Mouse (Mus musculus) inflammation-experienced regulatory T-cells (primary cell): Measurements from ENCODE around the gene Pet100. TPM values are rescaled to one million over a fixed set of nuclear protein-coding genes. Genes with fewer than 3 reads are reported as not detected.

ENCODE experiments used
- polyA plus RNA-seq, 2 experiments: library from polyadenylated mRNA; unstranded; fragments of 100-300 nt; shearing (Covaris generic); gene quantifications; one replicate each; pipeline ENCODE4 v1.2.1; 2017

The Pet100 gene
- polyA plus RNA-seq, result 100 to 1,000 TPM in 1 of 2 experiments, 10 to 100 TPM in 1; 95.6 to 102 TPM

GRCm38 (mm10) chr8:3621199-3621970, at the start of gene Pet100, which contains the start of gene Xab2:
Pet100 (plus strand) TSS chr8:3621548.
Xab2 (minus strand) TSS chr8:3621316.

GRCm38 (mm10) chr8:3586993-3587390, 34.4 kb upstream of the Pet100 start, which contains the start of gene Camsap3:
Camsap3 (plus strand) TSS chr8:3587293.

DNA sequence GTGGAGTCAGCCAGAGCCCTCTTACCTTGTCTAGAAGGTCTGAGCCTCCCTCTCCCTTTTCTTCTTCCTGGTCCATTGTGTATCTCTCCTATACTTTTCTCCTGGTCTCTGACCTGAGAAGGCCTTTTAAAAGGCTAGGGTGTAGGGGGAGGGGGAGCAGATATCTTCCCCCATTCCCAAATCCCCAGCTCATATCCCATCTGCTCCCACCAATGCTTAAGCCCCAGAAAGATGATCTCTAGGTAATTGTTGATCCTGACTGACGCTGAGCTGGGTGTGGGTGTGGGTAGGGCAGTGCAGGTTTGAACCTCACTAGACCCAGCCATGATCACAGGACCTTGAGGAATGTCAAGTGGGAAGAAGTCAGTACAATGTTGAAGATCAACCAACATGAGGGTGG, 4.1 kb downstream of the Pet100 start, which contains the start of gene Pcp2:
Gene Pcp2, minus strand, starts transcription at position 101 of the 400 bp plus-strand sequence.

DNA sequence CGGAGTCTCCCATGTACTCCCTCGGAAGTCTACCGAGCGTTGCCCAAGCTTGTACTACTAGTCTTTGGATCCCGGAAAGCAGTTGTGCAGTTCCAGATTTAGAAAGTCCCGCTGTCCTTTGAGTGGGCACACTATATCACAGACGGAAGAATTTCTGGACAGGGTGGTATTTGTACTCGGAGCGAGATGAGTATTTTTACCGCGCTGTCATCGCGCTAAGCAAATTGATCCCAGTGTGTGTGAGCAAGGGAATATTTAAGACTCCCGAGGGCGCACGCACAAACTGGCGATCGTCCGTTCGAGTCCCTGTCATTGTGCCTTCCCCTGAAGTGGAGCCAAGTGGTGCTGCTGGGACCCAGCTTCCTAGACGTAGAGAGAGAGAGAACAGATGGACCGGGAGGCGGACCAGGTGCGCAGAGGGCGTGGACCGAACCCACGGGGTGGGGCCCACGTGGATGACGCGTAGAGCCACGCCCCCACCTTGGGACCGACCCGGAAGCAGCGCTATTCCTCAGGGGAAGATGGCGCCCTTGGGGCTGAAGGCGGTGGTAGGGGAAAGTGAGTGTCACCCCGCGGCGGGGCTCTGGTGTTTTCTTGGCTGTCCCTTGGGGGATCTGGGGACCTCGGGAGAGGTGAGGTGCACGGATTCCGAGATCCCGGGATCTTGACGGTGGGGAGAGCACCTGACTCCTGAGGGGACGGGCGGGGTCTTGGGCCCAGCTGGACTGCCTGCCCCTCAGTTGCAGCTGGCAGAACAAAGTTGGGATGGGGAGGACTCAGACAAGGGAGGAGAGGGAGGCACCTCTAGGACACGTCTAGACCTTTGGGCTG, 9.5 kb downstream of the Pet100 start, which contains the start of gene Stxbp2:
Gene Stxbp2, plus strand, starts transcription at position 309 of the 831 bp plus-strand sequence.

GRCm38 (mm10) chr8:3655526-3655925, 34.2 kb downstream of the Pet100 start, which contains the start of gene Retn:
Retn (plus strand) TSS chr8:3655770.

GRCm38 (mm10) chr8:3665507-3665906, 44.2 kb downstream of the Pet100 start, which contains the start of gene Mcemp1:
Mcemp1 (plus strand) TSS chr8:3665754.

GRCm38 (mm10) chr8:3671980-3672491, 50.7 kb downstream of the Pet100 start, which contains the start of gene Fcor:
Fcor (minus strand) TSS chr8:3672362.

Other genes with a start within 250 kb of the Pet100 start
- 100 to 1,000 TPM in 1 of 2 experiments, 10 to 100 TPM in 1; 74.0 to 116 TPM for gene Arhgef18, start 228.5 kb upstream of the Pet100 start, polyA plus RNA-seq
- 1 to 10 TPM; 4.2 to 4.5 TPM for gene Pex11g, start 153.9 kb upstream of the Pet100 start, polyA plus RNA-seq
- gene Tex45, start 150.7 kb upstream of the Pet100 start, polyA plus RNA-seq, result under 1 TPM in 1 of 2 experiments, not detected in 1; 0.17 TPM
- gene Zfp358, start 128.4 kb upstream of the Pet100 start, polyA plus RNA-seq, result 1 to 10 TPM; 6.7 to 8.5 TPM
- gene Mcoln1, start 121.1 kb upstream of the Pet100 start, polyA plus RNA-seq, result 100 to 1,000 TPM; 107 to 120 TPM
- gene Pnpla6, start 106.2 kb upstream of the Pet100 start, polyA plus RNA-seq, result 10 to 100 TPM; 39.8 to 41.4 TPM
- gene C330021F23Rik, start 53.6 kb upstream of the Pet100 start, polyA plus RNA-seq, result 1 to 10 TPM in 1 of 2 experiments, not detected in 1; 2.2 TPM
- 1 to 10 TPM in 1 of 2 experiments, under 1 TPM in 1; 0.98 to 5.4 TPM for gene Camsap3, start 34.3 kb upstream of the Pet100 start, polyA plus RNA-seq
- gene Xab2, start 232 bp upstream of the Pet100 start, polyA plus RNA-seq, result 100 to 1,000 TPM; 100 to 114 TPM
- not detected for gene Pcp2, start 4.0 kb downstream of the Pet100 start, polyA plus RNA-seq
- gene Stxbp2, start 9.4 kb downstream of the Pet100 start, polyA plus RNA-seq, result 100 to 1,000 TPM; 203 to 221 TPM
- gene Retn, start 34.2 kb downstream of the Pet100 start, polyA plus RNA-seq, result not detected
- 1 to 10 TPM in 1 of 2 experiments, not detected in 1; 1.1 TPM for gene Mcemp1, start 44.2 kb downstream of the Pet100 start, polyA plus RNA-seq
- gene Fcor, start 50.8 kb downstream of the Pet100 start, polyA plus RNA-seq, result under 1 TPM in 1 of 2 experiments, not detected in 1; 0.78 TPM
- 10 to 100 TPM; 35.7 to 44.1 TPM for gene Trappc5, start 54.8 kb downstream of the Pet100 start, polyA plus RNA-seq
- gene Fcer2a, start 72.6 kb downstream of the Pet100 start, polyA plus RNA-seq, result 10 to 100 TPM in 1 of 2 experiments, 1 to 10 TPM in 1; 1.7 to 16.7 TPM
- under 1 TPM in 1 of 2 experiments, not detected in 1; 0.53 TPM for gene Clec4g, start 99.1 kb downstream of the Pet100 start, polyA plus RNA-seq
- gene Cd209a, start 127.4 kb downstream of the Pet100 start, polyA plus RNA-seq, result 1 to 10 TPM in 1 of 2 experiments, not detected in 1; 2.8 TPM
- gene Cd209e, start 232.8 kb downstream of the Pet100 start, polyA plus RNA-seq, result under 1 TPM; 0.31 to 0.67 TPM